Mouse (Mus musculus) myocyte (in vitro differentiated cells): ENCODE results near the gene Tchp.

Experiments
- E2F4 ChIP-seq: IDR thresholded peaks from one replicate; pipeline ENCODE4 v1.6.1; 2011; ENCODE audit warnings: mild to moderate bottlenecking, control low read depth, moderate library complexity; ENCODE audit not compliant: insufficient read depth
- MAX ChIP-seq: IDR thresholded peaks from one replicate; pipeline ENCODE4 v1.6.1; 2011; ENCODE audit warnings: low read depth, mild to moderate bottlenecking, control low read depth
- POLR2A ChIP-seq: IDR thresholded peaks from one replicate; pipeline ENCODE4 v1.6.1; 2011; ENCODE audit warnings: low read depth, mild to moderate bottlenecking, control low read depth, moderate library complexity; ENCODE audit not compliant: insufficient read length
- POLR2AphosphoS2 ChIP-seq: IDR thresholded peaks from one replicate; pipeline ENCODE4 v1.6.1; 2011; ENCODE audit warnings: low read depth, control low read depth; ENCODE audit not compliant: insufficient read length
- TCF12 ChIP-seq: IDR thresholded peaks from one replicate; pipeline ENCODE4 v1.6.1; 2011; ENCODE audit warnings: mild to moderate bottlenecking, control low read depth; ENCODE audit not compliant: poor library complexity, insufficient read depth, severe bottlenecking

- TF ChIP-seq E2F4 (no peak), POLR2A (no peak), POLR2AphosphoS2 (no peak), MAX (no peak), TCF12 (no peak)
Measured at GRCm38 (mm10) chr5:114766686-114767085, 59.1 kb downstream of the Tchp start.
